Mouse (Mus musculus) ES-Bruce4 (cell line): Measurements from ENCODE around the gene 4930432K21Rik. TPM values are rescaled to one million over a fixed set of nuclear protein-coding genes. Genes with fewer than 3 reads are reported as not detected.

Source experiments
- H3K27ac ChIP-seq: 2 replicates; pipeline ENCODE4 v1.5.1; 2012; ENCODE audit warnings: low read length, inconsistent platforms; ENCODE audit not compliant: insufficient read depth
- H3K27me3 ChIP-seq: 2 replicates; pipeline ENCODE4 v1.6.1; 2012; ENCODE audit warnings: mild to moderate bottlenecking, low read length, inconsistent platforms; ENCODE audit not compliant: control insufficient read depth, poor library complexity, insufficient read depth, severe bottlenecking
- H3K36me3 ChIP-seq: 2 replicates; pipeline ENCODE4 v1.6.1; 2012; ENCODE audit warnings: inconsistent platforms, mild to moderate bottlenecking, low read length, moderate library complexity; ENCODE audit not compliant: control insufficient read depth, poor library complexity, insufficient read depth, severe bottlenecking
- H3K4me1 ChIP-seq: one replicate; pipeline ENCODE4 v1.8.1; 2011; ENCODE audit warnings: low read length; ENCODE audit not compliant: control insufficient read depth, insufficient read depth
- H3K4me3 ChIP-seq: 2 replicates; pipeline ENCODE4 v1.5.1; 2011; ENCODE audit warnings: low read depth, mild to moderate bottlenecking, low read length
- H3K9ac ChIP-seq: 2 replicates; pipeline ENCODE4 v1.6.1; 2012; ENCODE audit warnings: low read depth, mild to moderate bottlenecking, inconsistent platforms; ENCODE audit not compliant: poor library complexity, severe bottlenecking
- H3K9me3 ChIP-seq: replicated peaks from 2 replicates; pipeline ENCODE4 v1.6.1; 2012; ENCODE audit warnings: mild to moderate bottlenecking, low read length, inconsistent platforms; ENCODE audit not compliant: control insufficient read depth, poor library complexity, insufficient read depth, severe bottlenecking
- CTCF ChIP-seq: IDR thresholded peaks from one replicate; pipeline ENCODE4 v1.8.1; 2011; ENCODE audit warnings: low read depth, low read length
- EP300 ChIP-seq: IDR thresholded peaks from 2 replicates; pipeline ENCODE4 v1.6.1; 2011; ENCODE audit warnings: low read depth, low read length; ENCODE audit not compliant: insufficient read depth
- POLR2A ChIP-seq: IDR thresholded peaks from one replicate; pipeline ENCODE4 v1.8.1; 2011; ENCODE audit warnings: low read length; ENCODE audit not compliant: insufficient read depth
- polyA plus RNA-seq: library from polyadenylated mRNA; stranded (reverse); fragments of >200 nt; gene quantifications from 2 replicates; pipeline ENCODE4 v1.2.4, GENCODE M21; 2011; ENCODE audit warnings: low read depth; ENCODE audit not compliant: missing spikeins, insufficient read depth, insufficient read length

4930432K21Rik gene
- polyA plus RNA-seq, 1 experiment: 4.7 TPM

- H3K36me3 ChIP-seq: peaks cover 20% of the 10 kb centered on the region
- peaks cover 4% of the 10 kb centered on the region for H3K4me1 ChIP-seq
- H3K27me3 ChIP-seq: no peaks in the 10 kb centered on the region
Measured at GRCm38 (mm10) chr8:84220105-84220504, 72.3 kb downstream of the 4930432K21Rik start.

More at GRCm38 (mm10) chr8:84220105-84220504, 72.3 kb downstream of the 4930432K21Rik start:
- Histone ChIP-seq H3K4me3 (no peak overlapping the region), H3K27ac (no peak overlapping the region), H3K9me3 (no peaks in the 10 kb centered on the region), H3K9ac (no peak overlapping the region)
- TF ChIP-seq POLR2A: no peak
- TF ChIP-seq CTCF: no peak
- TF ChIP-seq EP300: no peak

Other genes starting within 250 kb of the 4930432K21Rik start
- gene Adgrl1, start 247.9 kb upstream of the 4930432K21Rik start, polyA plus RNA-seq: 64.0 and 64.7 TPM in 2 replicates
- 0.47 and 0.78 TPM in 2 replicates for gene Gm10644, start 192.8 kb upstream of the 4930432K21Rik start, polyA plus RNA-seq
- 26.3 and 29.3 TPM in 2 replicates for gene Asf1b, start 192.5 kb upstream of the 4930432K21Rik start, polyA plus RNA-seq
- gene Prkaca, start 175.0 kb upstream of the 4930432K21Rik start, polyA plus RNA-seq: 51.8 and 54.1 TPM in 2 replicates
- 79.7 and 95.7 TPM in 2 replicates for gene Samd1, start 150.4 kb upstream of the 4930432K21Rik start, polyA plus RNA-seq
- gene 1700067K01Rik, start 146.5 kb upstream of the 4930432K21Rik start, polyA plus RNA-seq: 1.5 and 2.4 TPM in 2 replicates
- gene 2210011C24Rik, start 135.9 kb upstream of the 4930432K21Rik start, polyA plus RNA-seq: 11.2 and 15.9 TPM in 2 replicates
- 61.7 and 62.8 TPM in 2 replicates for gene Palm3, start 126.6 kb upstream of the 4930432K21Rik start, polyA plus RNA-seq
- gene Il27ra, start 105.4 kb upstream of the 4930432K21Rik start, polyA plus RNA-seq: 0.33 and 0.61 TPM in 2 replicates
- gene Rln3, start 103.0 kb upstream of the 4930432K21Rik start, polyA plus RNA-seq: 1.4 and 1.9 TPM in 2 replicates
- 0.56 and 0.76 TPM in 2 replicates for gene Gm10643, start 82.9 kb upstream of the 4930432K21Rik start, polyA plus RNA-seq
- gene Rfx1, start 81.2 kb upstream of the 4930432K21Rik start, polyA plus RNA-seq: 9.6 and 10.5 TPM in 2 replicates
- gene Dcaf15, start 43.3 kb upstream of the 4930432K21Rik start, polyA plus RNA-seq: 43.4 and 44.0 TPM in 2 replicates
- 0.33 TPM in 1 of 2 replicates, not detected in the other for gene Podnl1, start 22.0 kb upstream of the 4930432K21Rik start, polyA plus RNA-seq
- 18.0 and 27.2 TPM in 2 replicates for gene Cc2d1a, start 89 bp upstream of the 4930432K21Rik start, polyA plus RNA-seq
- gene Nanos3, start 37.2 kb downstream of the 4930432K21Rik start, polyA plus RNA-seq: 3.0 and 4.3 TPM in 2 replicates
- gene Zswim4, start 89.0 kb downstream of the 4930432K21Rik start, polyA plus RNA-seq: 14.8 and 15.4 TPM in 2 replicates
- 90.6 and 92.0 TPM in 2 replicates for gene D8Ertd738e, start 101.7 kb downstream of the 4930432K21Rik start, polyA plus RNA-seq
- 37.1 and 38.0 TPM in 2 replicates for gene Mri1, start 109.3 kb downstream of the 4930432K21Rik start, polyA plus RNA-seq
- gene Ccdc130, start 122.4 kb downstream of the 4930432K21Rik start, polyA plus RNA-seq: 21.3 and 25.7 TPM in 2 replicates
- gene Cacna1a, start 240.4 kb downstream of the 4930432K21Rik start, polyA plus RNA-seq: 24.0 and 38.3 TPM in 2 replicates